Mouse (Mus musculus) hindbrain, embryonic 11.5 days (tissue): ENCODE results near the gene Cdk4. TPM values are rescaled to one million over a fixed set of nuclear protein-coding genes. Genes with fewer than 3 reads are reported as not detected.

Source experiments
- ATAC-seq: fragments of 200-750 bp; cut with Nextera tagmentation; 2 replicates; pipeline ENCODE4 v1.8.0; 2017; ENCODE audit warnings: mild to moderate bottlenecking, moderate TSS enrichment, moderate library complexity; ENCODE audit not compliant: low FRiP score
- DNase-seq: peaks from one replicate; pipeline ENCODE4 v3.0.0-alpha.2; 2015; ENCODE audit warnings: low spot score
- H3K27ac ChIP-seq: fragments of 300-500 bp; sonication (generic); 2 replicates; pipeline ENCODE4 v1.5.1; 2014; ENCODE audit warnings: mild to moderate bottlenecking, low read depth, low read length
- H3K27me3 ChIP-seq: fragments of 300-500 bp; sonication (generic); 2 replicates; pipeline ENCODE4 v1.6.1; 2014; ENCODE audit warnings: mild to moderate bottlenecking, low read length, moderate library complexity, mixed read lengths; ENCODE audit not compliant: control insufficient read depth, insufficient read depth
- H3K36me3 ChIP-seq: fragments of 300-500 bp; sonication (generic); 2 replicates; pipeline ENCODE4 v1.6.1; 2014; ENCODE audit warnings: mild to moderate bottlenecking, low read length, moderate library complexity, mixed read lengths; ENCODE audit not compliant: control insufficient read depth, insufficient read depth
- H3K4me1 ChIP-seq: fragments of 300-500 bp; sonication (generic); replicated peaks from 2 replicates; pipeline ENCODE4 v1.6.1; 2014; ENCODE audit warnings: low read length, mixed read lengths; ENCODE audit not compliant: control insufficient read depth, insufficient read depth
- H3K4me2 ChIP-seq: fragments of 300-500 bp; sonication (generic); replicated peaks from 2 replicates; pipeline ENCODE4 v1.6.1; 2014; ENCODE audit warnings: mild to moderate bottlenecking, low read depth, low read length
- H3K4me3 ChIP-seq: fragments of 300-500 bp; sonication (generic); 2 replicates; pipeline ENCODE4 v1.5.1; 2014; ENCODE audit warnings: low read depth, low read length
- H3K9ac ChIP-seq: fragments of 300-500 bp; sonication (generic); 2 replicates; pipeline ENCODE4 v1.6.1; 2014; ENCODE audit warnings: low read depth, low read length
- H3K9me3 ChIP-seq: fragments of 300-500 bp; sonication (generic); 2 replicates; pipeline ENCODE4 v1.6.1; 2016; ENCODE audit warnings: low read length; ENCODE audit not compliant: control insufficient read depth
- WGBS: fragments of 180-500 bp; shearing (Covaris S2); extraction: QIAGEN DNeasy Blood & Tissue Kit; methylation state at CpG from one replicate; pipeline ENCODE4 v1.1.7; 2014; 5-methylcytosine and 5-hydroxymethylcytosine counted together
- polyA plus RNA-seq: library from polyadenylated mRNA; unstranded; fragments of >200 nt; fragmentation: Nextera tagmentation; extraction: Ambion mirVana; gene quantifications from 2 replicates; pipeline ENCODE4 v1.2.1, GENCODE M21; 2014

Cdk4 gene
- polyA plus RNA-seq, 1 experiment from 2014 or later = 2,639 TPM

GRCm38 (mm10) chr10:127075651-127076050 lies 12.3 kb downstream of the Cdk4 start:
- H3K27ac ChIP-seq = no peak overlapping the region
- no peaks in the 10 kb centered on the region for H3K36me3 ChIP-seq
- WGBS = 80% methylated on average over 8 of the region's 8 CpGs
- H3K9ac ChIP-seq = no peak overlapping the region
- no peaks in the 10 kb centered on the region for H3K9me3 ChIP-seq
- H3K4me1 ChIP-seq = peaks cover 15% of the 10 kb centered on the region
- H3K4me3 ChIP-seq = no peak overlapping the region
- no peak for ATAC-seq
- no peak overlapping the region for H3K4me2 ChIP-seq
- DNase-seq = no peak
- H3K27me3 ChIP-seq = peaks cover 26% of the 10 kb centered on the region

DNA sequence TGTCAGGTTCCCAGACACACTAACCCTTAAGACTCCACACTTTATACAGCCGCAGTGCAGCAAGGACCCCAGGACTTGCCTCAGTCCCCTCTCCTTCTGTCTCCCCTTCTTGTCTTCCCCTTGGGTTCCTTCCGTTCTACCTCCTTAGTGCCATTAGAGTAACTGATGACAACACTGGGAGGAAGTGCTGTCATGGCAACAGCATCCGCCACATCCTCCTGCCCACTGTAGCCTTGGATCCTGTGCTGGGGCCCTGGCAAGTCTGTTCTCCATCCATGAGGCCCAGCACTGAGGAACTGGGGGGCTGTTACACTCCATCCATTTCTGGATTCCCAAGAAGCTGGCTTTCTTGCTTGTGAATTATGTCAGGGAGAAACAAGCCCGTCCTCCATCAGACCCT lies 12.7 kb downstream of the Cdk4 start:
- peaks cover 30% of the 10 kb centered on the region for H3K27me3 ChIP-seq
- ATAC-seq (no peak), DNase-seq (no peak)
- H3K36me3 ChIP-seq = no peaks in the 10 kb centered on the region
- H3K4me3 ChIP-seq = no peak overlapping the region
- H3K9ac ChIP-seq = no peak overlapping the region
- H3K9me3 ChIP-seq = no peaks in the 10 kb centered on the region
- WGBS = 61% methylated on average over 4 of the region's 4 CpGs
- peaks cover 17% of the 10 kb centered on the region for H3K4me1 ChIP-seq
- no peak overlapping the region for H3K27ac ChIP-seq
- H3K4me2 ChIP-seq = no peak overlapping the region

DNA sequence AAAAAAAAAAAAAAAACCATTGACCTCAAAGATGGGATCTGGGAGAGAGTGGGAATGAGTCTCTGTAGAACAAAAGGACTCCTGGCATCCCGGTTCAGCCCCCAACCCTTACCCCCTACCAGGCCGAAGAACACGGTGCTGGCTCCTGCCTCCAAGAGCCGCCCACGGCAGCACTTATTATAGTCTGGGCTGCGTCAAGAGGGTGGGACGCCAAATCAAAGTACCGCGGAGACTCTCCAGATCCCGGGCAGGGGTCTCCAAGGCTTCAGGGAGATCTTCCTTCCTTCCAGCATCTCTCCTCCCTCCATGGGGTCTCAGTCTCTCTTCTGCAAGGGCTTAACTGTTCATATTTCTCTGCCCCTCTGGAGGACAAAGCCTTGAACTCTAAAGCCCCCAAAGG lies 14.2 kb downstream of the Cdk4 start:
- Histone ChIP-seq H3K9me3 (no peaks in the 10 kb centered on the region), H3K4me3 (no peak overlapping the region; the same call in 1 of the 2 replicates), H3K4me1 (peaks cover 21% of the 10 kb centered on the region), H3K4me2 (no peak overlapping the region; the same call in 1 of the 2 replicates), H3K27me3 (peaks cover 42% of the 10 kb centered on the region), H3K36me3 (no peaks in the 10 kb centered on the region), H3K27ac (no peak overlapping the region), H3K9ac (no peak overlapping the region)
- ATAC-seq (no peak), DNase-seq (no peak)
- WGBS = 4% methylated on average over 10 of the region's 10 CpGs

DNA sequence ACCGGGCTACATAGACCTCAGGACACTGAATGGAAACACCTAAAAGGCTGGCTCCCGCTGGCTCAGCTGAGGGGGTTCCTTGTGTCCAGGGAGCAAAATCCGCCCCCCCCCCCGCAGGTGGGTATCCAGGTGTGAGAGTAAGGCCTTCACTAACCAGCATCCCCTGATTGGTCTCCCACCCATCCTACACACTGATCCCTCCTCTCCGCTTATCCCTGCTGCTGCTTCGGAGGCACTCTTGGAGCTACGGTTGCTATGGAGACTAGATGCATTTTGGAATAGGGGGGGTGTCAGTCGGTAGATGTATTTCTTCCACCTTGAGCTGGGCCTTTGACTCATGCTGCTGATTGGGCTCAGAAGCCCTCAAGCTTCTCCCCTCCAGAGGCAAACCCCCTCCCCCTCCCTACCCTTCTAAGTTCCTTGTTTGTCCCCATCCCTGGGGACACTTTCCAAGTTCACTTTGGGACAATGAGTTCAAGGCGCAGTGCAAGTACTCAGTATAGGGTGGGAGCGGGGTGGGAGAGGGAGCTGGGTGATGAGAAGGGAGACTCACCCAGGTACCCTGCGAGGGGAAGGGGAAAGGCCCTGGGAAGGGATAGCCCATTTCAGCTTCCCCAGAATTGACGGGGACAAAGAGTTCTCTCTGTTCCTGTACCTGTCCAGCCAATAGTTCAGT lies 14.8 kb downstream of the Cdk4 start:
- ATAC-seq = peak; percentile 48
- 8% methylated on average over 11 of the region's 12 CpGs for WGBS
- Histone ChIP-seq H3K9ac (no peak overlapping the region), H3K4me3 (peak overlapping the region; percentile 70), H3K27ac (no peak overlapping the region), H3K9me3 (no peaks in the 10 kb centered on the region), H3K36me3 (no peaks in the 10 kb centered on the region), H3K4me2 (peak overlapping the region; percentile 100), H3K4me1 (peaks cover 21% of the 10 kb centered on the region), H3K27me3 (peaks cover 42% of the 10 kb centered on the region)
- no peak for DNase-seq

- Histone ChIP-seq H3K27me3 (peaks cover 46% of the 10 kb centered on the region), H3K9me3 (no peaks in the 10 kb centered on the region), H3K9ac (peak overlapping the region; percentile 71), H3K27ac (peak overlapping the region; percentile 65; the same call in 1 of the 2 replicates), H3K36me3 (no peaks in the 10 kb centered on the region), H3K4me1 (peaks cover 21% of the 10 kb centered on the region), H3K4me2 (peak overlapping the region; percentile 100), H3K4me3 (peak overlapping the region; percentile 70)
- 2% methylated on average over 36 of the region's 49 CpGs for WGBS
- ATAC-seq (peak; percentile 72), DNase-seq (peak; percentile 82)
Measured at GRCm38 (mm10) chr10:127078677-127079575, 15.6 kb downstream of the Cdk4 start.

GRCm38 (mm10) chr10:127079665-127080391 lies 16.5 kb downstream of the Cdk4 start:
- peaks cover 46% of the 10 kb centered on the region for H3K27me3 ChIP-seq
- ATAC-seq (peak; percentile 12), DNase-seq (peak; percentile 56)
- peak overlapping the region; percentile 71 for H3K9ac ChIP-seq
- H3K4me3 ChIP-seq = peak overlapping the region; percentile 70
- no peaks in the 10 kb centered on the region for H3K36me3 ChIP-seq
- H3K4me2 ChIP-seq = peak overlapping the region; percentile 100
- peaks cover 21% of the 10 kb centered on the region for H3K4me1 ChIP-seq
- 2% methylated on average over 50 of the region's 70 CpGs for WGBS
- peak overlapping the region; percentile 65; the same call in 1 of the 2 replicates for H3K27ac ChIP-seq
- H3K9me3 ChIP-seq = no peaks in the 10 kb centered on the region

DNA sequence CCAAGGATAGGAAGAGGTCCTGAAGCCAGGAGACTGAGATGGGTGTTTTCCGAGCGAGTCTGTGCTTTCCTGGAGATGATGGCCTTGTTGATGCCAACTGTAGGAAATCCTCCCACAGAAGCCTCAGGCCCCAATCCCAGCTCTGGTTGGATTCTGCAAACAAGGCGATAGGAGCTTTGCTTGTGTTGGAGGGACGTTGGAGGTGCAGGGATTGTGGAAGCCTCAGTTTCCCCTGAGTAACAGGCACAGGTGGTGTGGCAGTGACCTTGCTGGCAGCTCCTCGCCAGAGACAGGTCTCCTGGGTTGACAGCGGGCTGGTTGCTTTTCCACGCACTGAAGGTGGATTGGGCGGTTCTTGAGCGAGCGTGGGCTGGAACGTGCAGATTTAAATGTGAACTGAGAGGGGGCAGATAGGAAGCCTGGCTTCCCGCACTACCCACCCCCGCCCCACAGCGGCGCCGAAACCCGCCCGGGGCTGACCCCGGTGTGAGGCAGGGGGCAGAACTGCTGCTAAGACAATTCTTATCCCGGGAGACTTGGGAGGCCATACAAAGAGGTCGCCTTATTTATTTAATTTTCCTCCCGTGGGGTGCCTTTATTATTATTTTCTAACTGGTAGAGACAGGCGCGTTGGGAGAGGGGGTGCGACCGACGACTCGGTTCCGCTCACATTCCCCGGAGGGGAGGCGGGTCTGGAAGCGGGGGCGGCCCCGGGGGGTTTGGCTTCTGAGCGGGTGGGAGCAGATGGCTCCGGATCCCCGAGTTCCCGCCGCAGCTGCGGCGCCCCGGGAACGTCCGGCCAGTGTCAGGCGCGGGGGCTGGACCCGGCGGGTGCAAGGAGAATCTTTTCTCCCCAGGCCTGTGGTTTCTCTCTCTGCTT lies 17.8 kb downstream of the Cdk4 start:
- Histone ChIP-seq H3K27me3 (peaks cover 46% of the 10 kb centered on the region), H3K4me1 (peaks cover 21% of the 10 kb centered on the region), H3K9ac (0 out of 2 replicates have a peak overlapping the region, but pooled peaks have one; percentile 20), H3K36me3 (no peaks in the 10 kb centered on the region), H3K4me2 (peak overlapping the region; percentile 100), H3K9me3 (no peaks in the 10 kb centered on the region), H3K27ac (no peak overlapping the region), H3K4me3 (peak overlapping the region; percentile 70)
- peak; percentile 36 for DNase-seq
- WGBS = 2% methylated on average over 46 of the region's 48 CpGs
- ATAC-seq = no peak
